Mouse (Mus musculus) megakaryocyte, embryonic 14.5 days (primary cell): Measurements from ENCODE around the gene Sdhc.

Experiments
- FLI1 ChIP-seq: IDR thresholded peaks from 2 replicates; pipeline ENCODE4 v1.6.1; 2012; ENCODE audit warnings: low read length, inconsistent platforms, mixed read lengths
- GATA1 ChIP-seq: IDR thresholded peaks from 3 replicates; pipeline ENCODE4 v1.6.1; 2012; ENCODE audit warnings: mixed read lengths, low read length, inconsistent platforms, borderline replicate concordance

GRCm38 (mm10) chr1:171162526-171162925, 12.1 kb upstream of the Sdhc start:
- TF ChIP-seq GATA1 = no peak
- TF ChIP-seq FLI1 = no peak
